Mouse (Mus musculus) hindbrain, embryonic 11.5 days (tissue): ENCODE measurements around the gene Krt90. TPM values are rescaled to one million over a fixed set of nuclear protein-coding genes. Genes with fewer than 3 reads are reported as not detected.

Source experiments
- ATAC-seq: fragments of 200-750 bp; cut with Nextera tagmentation; 2 replicates; pipeline ENCODE4 v1.8.0; 2017; ENCODE audit warnings: mild to moderate bottlenecking, moderate TSS enrichment, moderate library complexity; ENCODE audit not compliant: low FRiP score
- DNase-seq: peaks from one replicate; pipeline ENCODE4 v3.0.0-alpha.2; 2015; ENCODE audit warnings: low spot score
- H3K27ac ChIP-seq: fragments of 300-500 bp; sonication (generic); 2 replicates; pipeline ENCODE4 v1.5.1; 2014; ENCODE audit warnings: mild to moderate bottlenecking, low read depth, low read length
- H3K27me3 ChIP-seq: fragments of 300-500 bp; sonication (generic); 2 replicates; pipeline ENCODE4 v1.6.1; 2014; ENCODE audit warnings: mild to moderate bottlenecking, low read length, moderate library complexity, mixed read lengths; ENCODE audit not compliant: control insufficient read depth, insufficient read depth
- H3K36me3 ChIP-seq: fragments of 300-500 bp; sonication (generic); 2 replicates; pipeline ENCODE4 v1.6.1; 2014; ENCODE audit warnings: mild to moderate bottlenecking, low read length, moderate library complexity, mixed read lengths; ENCODE audit not compliant: control insufficient read depth, insufficient read depth
- H3K4me1 ChIP-seq: fragments of 300-500 bp; sonication (generic); replicated peaks from 2 replicates; pipeline ENCODE4 v1.6.1; 2014; ENCODE audit warnings: low read length, mixed read lengths; ENCODE audit not compliant: control insufficient read depth, insufficient read depth
- H3K4me2 ChIP-seq: fragments of 300-500 bp; sonication (generic); replicated peaks from 2 replicates; pipeline ENCODE4 v1.6.1; 2014; ENCODE audit warnings: mild to moderate bottlenecking, low read depth, low read length
- H3K4me3 ChIP-seq: fragments of 300-500 bp; sonication (generic); 2 replicates; pipeline ENCODE4 v1.5.1; 2014; ENCODE audit warnings: low read depth, low read length
- H3K9ac ChIP-seq: fragments of 300-500 bp; sonication (generic); 2 replicates; pipeline ENCODE4 v1.6.1; 2014; ENCODE audit warnings: low read depth, low read length
- H3K9me3 ChIP-seq: fragments of 300-500 bp; sonication (generic); 2 replicates; pipeline ENCODE4 v1.6.1; 2016; ENCODE audit warnings: low read length; ENCODE audit not compliant: control insufficient read depth
- WGBS: fragments of 180-500 bp; shearing (Covaris S2); extraction: QIAGEN DNeasy Blood & Tissue Kit; methylation state at CpG from one replicate; pipeline ENCODE4 v1.1.7; 2014; 5-methylcytosine and 5-hydroxymethylcytosine counted together
- polyA plus RNA-seq: library from polyadenylated mRNA; unstranded; fragments of >200 nt; fragmentation: Nextera tagmentation; extraction: Ambion mirVana; gene quantifications from 2 replicates; pipeline ENCODE4 v1.2.1, GENCODE M21; 2014

The Krt90 gene
- polyA plus RNA-seq = 0.07 and 0.42 TPM in 2 replicates

GRCm38 (mm10) chr15:101562850-101563249, at the start of gene Krt90:
TSS of gene Krt90 (minus strand) at chr15:101562950.
- no peak within 1 kb of the TSS for H3K27ac ChIP-seq
- H3K9ac ChIP-seq = no peak within 1 kb of the TSS
- ATAC-seq (no peak), DNase-seq (no peak)
- no peak within 1 kb of the TSS for H3K4me3 ChIP-seq
- H3K27me3 ChIP-seq = no peaks in the 10 kb centered on the region
- no peak within 1 kb of the TSS for H3K4me2 ChIP-seq
- H3K9me3 ChIP-seq = no peaks in the 10 kb centered on the region
- H3K36me3 ChIP-seq = no peaks in the 10 kb centered on the region
- 81% methylated on average over 5 of the region's 5 CpGs for WGBS
- H3K4me1 ChIP-seq = peaks cover 4% of the 10 kb centered on the region; the same call in 1 of the 2 replicates

DNA sequence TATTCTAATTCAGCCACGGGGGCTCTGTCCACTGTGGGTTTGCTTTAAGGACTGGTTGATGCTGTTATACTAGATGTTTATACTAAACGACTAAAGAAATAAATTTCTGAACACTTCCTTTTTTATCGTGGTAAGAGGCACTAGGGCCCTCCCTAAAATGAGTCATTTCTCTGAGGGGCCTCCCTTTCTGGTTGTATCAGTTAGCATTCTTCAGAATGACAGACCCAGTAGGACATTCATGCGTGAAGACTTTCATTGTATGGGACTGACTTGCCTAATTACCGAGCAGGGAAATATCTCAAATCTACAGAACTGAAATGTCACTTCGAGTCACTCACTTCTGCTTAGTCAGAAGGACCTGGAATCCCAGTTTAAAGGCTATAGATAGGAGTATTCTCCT, 36.4 kb upstream of the Krt90 start:
- no peaks in the 10 kb centered on the region for H3K9me3 ChIP-seq
- no peak for ATAC-seq
- H3K36me3 ChIP-seq = no peaks in the 10 kb centered on the region
- H3K4me3 ChIP-seq = no peak overlapping the region
- no peak overlapping the region for H3K4me2 ChIP-seq
- H3K9ac ChIP-seq = no peak overlapping the region
- DNase-seq = no peak
- H3K27me3 ChIP-seq = no peaks in the 10 kb centered on the region
- H3K27ac ChIP-seq = no peak overlapping the region
- WGBS = 65% methylated on average over 6 of the region's 6 CpGs
- H3K4me1 ChIP-seq = no peaks in the 10 kb centered on the region

DNA sequence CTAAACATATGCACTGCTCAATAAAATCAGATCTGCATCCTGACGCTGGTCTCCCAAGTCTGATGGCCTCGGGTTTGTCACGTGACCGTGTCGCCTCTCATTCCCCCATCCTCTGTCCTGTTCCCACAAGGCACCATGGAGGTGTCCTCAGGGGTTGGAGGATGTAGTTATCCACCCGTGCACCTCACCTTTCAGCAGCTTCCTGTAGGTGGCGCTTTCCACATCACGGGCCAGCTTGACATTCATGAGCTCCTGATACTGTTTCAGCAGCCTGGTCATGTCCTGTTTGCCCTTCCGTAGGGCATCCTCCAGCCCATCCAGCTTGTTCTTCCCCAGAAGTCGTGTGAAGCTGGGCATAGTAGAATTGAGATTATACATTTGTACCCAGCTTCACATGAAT, 25.5 kb upstream of the Krt90 start:
- Histone ChIP-seq H3K4me1 (no peaks in the 10 kb centered on the region), H3K4me2 (no peak overlapping the region), H3K9ac (no peak overlapping the region), H3K27me3 (no peaks in the 10 kb centered on the region), H3K9me3 (no peaks in the 10 kb centered on the region), H3K36me3 (no peaks in the 10 kb centered on the region), H3K4me3 (no peak overlapping the region), H3K27ac (no peak overlapping the region)
- ATAC-seq (no peak), DNase-seq (no peak)
- 84% methylated on average over 10 of the region's 10 CpGs for WGBS

GRCm38 (mm10) chr15:101584456-101584855, 21.7 kb upstream of the Krt90 start:
- Histone ChIP-seq H3K9me3 (no peaks in the 10 kb centered on the region), H3K4me2 (no peak overlapping the region), H3K4me3 (no peak overlapping the region), H3K9ac (no peak overlapping the region), H3K4me1 (no peaks in the 10 kb centered on the region), H3K27ac (no peak overlapping the region), H3K36me3 (no peaks in the 10 kb centered on the region), H3K27me3 (no peaks in the 10 kb centered on the region)
- WGBS = 40% methylated on average over 2 of the region's 2 CpGs
- ATAC-seq (no peak), DNase-seq (no peak)

- Histone ChIP-seq H3K36me3 (no peaks in the 10 kb centered on the region), H3K9ac (no peak overlapping the region), H3K4me1 (no peaks in the 10 kb centered on the region), H3K27me3 (no peaks in the 10 kb centered on the region), H3K4me3 (no peak overlapping the region), H3K27ac (no peak overlapping the region), H3K4me2 (no peak overlapping the region), H3K9me3 (no peaks in the 10 kb centered on the region)
- WGBS = 82% methylated on average over 8 of the region's 8 CpGs
- ATAC-seq = no peak
- no peak for DNase-seq
Observed at GRCm38 (mm10) chr15:101583211-101583965, 20.6 kb upstream of the Krt90 start.

GRCm38 (mm10) chr15:101581701-101582100, 19.0 kb upstream of the Krt90 start:
- ATAC-seq (no peak), DNase-seq (no peak)
- no peak overlapping the region for H3K27ac ChIP-seq
- H3K36me3 ChIP-seq = no peaks in the 10 kb centered on the region
- H3K4me3 ChIP-seq = no peak overlapping the region
- no peaks in the 10 kb centered on the region for H3K27me3 ChIP-seq
- no peaks in the 10 kb centered on the region for H3K4me1 ChIP-seq
- H3K9ac ChIP-seq = no peak overlapping the region
- WGBS = 85% methylated on average over 3 of the region's 3 CpGs
- H3K4me2 ChIP-seq = no peak overlapping the region
- no peaks in the 10 kb centered on the region for H3K9me3 ChIP-seq

DNA sequence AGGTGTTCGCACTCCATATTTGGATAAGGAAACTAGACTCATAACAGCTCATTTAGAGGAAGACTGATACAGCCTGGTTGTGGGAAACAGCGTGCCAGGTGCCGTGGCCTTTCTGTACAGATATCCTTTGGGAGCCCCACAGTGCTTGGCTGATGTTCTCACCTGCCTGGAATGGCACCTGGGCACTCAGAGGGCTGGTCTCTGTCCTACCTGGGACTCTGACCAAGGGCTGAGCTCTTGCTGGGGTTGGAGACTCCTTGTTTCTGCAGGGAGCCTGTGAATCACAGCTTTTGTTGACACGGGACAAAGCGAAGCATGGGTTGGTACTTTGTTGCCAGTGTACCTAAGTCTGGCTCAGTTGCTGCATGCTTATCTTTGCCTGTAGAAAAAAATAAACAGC, 12.8 kb upstream of the Krt90 start:
- Histone ChIP-seq H3K4me2 (no peak overlapping the region), H3K27me3 (no peaks in the 10 kb centered on the region), H3K9me3 (no peaks in the 10 kb centered on the region), H3K36me3 (no peaks in the 10 kb centered on the region), H3K4me3 (no peak overlapping the region), H3K27ac (no peak overlapping the region), H3K4me1 (no peaks in the 10 kb centered on the region), H3K9ac (no peak overlapping the region)
- DNase-seq (no peak), ATAC-seq (no peak)
- WGBS = 87% methylated on average over 5 of the region's 5 CpGs

- Histone ChIP-seq H3K4me1 (no peaks in the 10 kb centered on the region), H3K36me3 (no peaks in the 10 kb centered on the region), H3K4me2 (no peak within 1 kb of the TSS), H3K27me3 (no peaks in the 10 kb centered on the region), H3K4me3 (no peak within 1 kb of the TSS), H3K9ac (no peak within 1 kb of the TSS), H3K27ac (no peak within 1 kb of the TSS), H3K9me3 (no peaks in the 10 kb centered on the region)
- DNase-seq (no peak), ATAC-seq (no peak)
- WGBS = 67% methylated on average over 15 of the region's 15 CpGs
Observed at GRCm38 (mm10) chr15:101573796-101574345, 11.1 kb upstream of the Krt90 start, which contains the start of gene Krt75. TSS of gene Krt75 (minus strand) at chr15:101573904.

DNA sequence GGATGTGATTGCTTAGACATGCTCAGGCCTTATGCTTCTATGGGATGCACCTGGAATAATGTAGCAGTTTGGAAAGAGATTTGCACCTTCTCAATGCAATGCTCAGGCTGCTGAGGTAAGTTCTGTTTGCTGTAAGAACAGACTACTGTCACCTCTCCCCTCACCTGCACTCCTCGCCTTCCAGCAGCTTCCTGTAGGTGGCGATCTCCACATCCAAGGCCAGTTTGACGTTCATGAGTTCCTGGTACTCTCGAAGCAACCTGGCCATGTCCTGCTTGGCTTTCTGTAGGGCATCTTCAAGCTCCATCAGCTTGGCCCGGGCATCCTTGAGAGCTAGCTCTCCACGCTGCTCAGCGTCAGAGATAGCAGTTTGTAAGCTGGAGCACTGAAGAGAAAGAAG, 5.0 kb upstream of the Krt90 start:
- H3K4me3 ChIP-seq = no peak overlapping the region
- ATAC-seq = no peak
- no peak overlapping the region for H3K9ac ChIP-seq
- H3K9me3 ChIP-seq = no peaks in the 10 kb centered on the region
- H3K36me3 ChIP-seq = no peaks in the 10 kb centered on the region
- no peak for DNase-seq
- H3K4me2 ChIP-seq = no peak overlapping the region
- WGBS = 45% methylated on average over 7 of the region's 7 CpGs
- H3K27me3 ChIP-seq = no peaks in the 10 kb centered on the region
- H3K27ac ChIP-seq = no peak overlapping the region
- H3K4me1 ChIP-seq = no peaks in the 10 kb centered on the region
